Mouse (Mus musculus) C2C12 (cell line): ENCODE measurements around the gene Nrn1l. TPM values are rescaled to one million over a fixed set of nuclear protein-coding genes. Genes with fewer than 3 reads are reported as not detected.

Source experiments
- H3K27me3 ChIP-seq: one replicate; pipeline ENCODE4 v1.6.1; 2011; ENCODE audit not compliant: control insufficient read depth, insufficient read depth, insufficient read length
- H3K36me3 ChIP-seq: one replicate; pipeline ENCODE4 v1.6.1; 2011; ENCODE audit not compliant: control insufficient read depth, insufficient read depth
- H3K4me3 ChIP-seq: one replicate; pipeline ENCODE4 v1.5.1; 2011; ENCODE audit warnings: mild to moderate bottlenecking, control low read depth; ENCODE audit not compliant: poor library complexity, insufficient read depth, severe bottlenecking
- H3K79me2 ChIP-seq: one replicate; pipeline ENCODE4 v1.6.1; 2011; ENCODE audit not compliant: control insufficient read depth, insufficient read depth
- H3K79me3 ChIP-seq: one replicate; pipeline ENCODE4 v1.6.1; 2011; ENCODE audit warnings: low read depth, control low read depth
- H3ac ChIP-seq: one replicate; pipeline ENCODE3; 2011; ENCODE audit warnings: low read depth; ENCODE audit not compliant: control insufficient read depth, insufficient read length
- CEBPB ChIP-seq: IDR thresholded peaks from one replicate; pipeline ENCODE4 v1.6.1; 2011; ENCODE audit warnings: low read depth, mild to moderate bottlenecking, control low read depth, moderate library complexity
- CTCF ChIP-seq: IDR thresholded peaks from one replicate; pipeline ENCODE4 v1.5.1; 2011; ENCODE audit not compliant: control insufficient read depth, insufficient read depth, insufficient read length
- FOSL1 ChIP-seq: IDR thresholded peaks from one replicate; pipeline ENCODE4 v1.8.0; 2011; ENCODE audit warnings: mild to moderate bottlenecking, low read length; ENCODE audit not compliant: poor library complexity, insufficient read depth, severe bottlenecking
- MAX ChIP-seq: IDR thresholded peaks from one replicate; pipeline ENCODE4 v1.6.1; 2011; ENCODE audit warnings: mild to moderate bottlenecking, control low read depth
- MYOD1 ChIP-seq: IDR thresholded peaks from one replicate; pipeline ENCODE4 v1.6.1; 2011; ENCODE audit warnings: low read depth; ENCODE audit not compliant: control insufficient read depth, insufficient read length
- MYOG ChIP-seq: IDR thresholded peaks from one replicate; pipeline ENCODE4 v1.6.1; 2011; ENCODE audit not compliant: control insufficient read depth, insufficient read length; ENCODE audit errors: extremely low read depth
- USF1 ChIP-seq: IDR thresholded peaks from one replicate; pipeline ENCODE4 v1.6.1; 2011; ENCODE audit warnings: low read depth, mild to moderate bottlenecking, control low read depth, moderate library complexity
- polyA plus RNA-seq: library from polyadenylated mRNA; unstranded; fragments of >200 nt; fragmentation: generic; extraction: Trizol; gene quantifications from one replicate; pipeline ENCODE4 v1.2.1, GENCODE M21; 2012; ENCODE audit warnings: missing spikeins

Nrn1l gene
- polyA plus RNA-seq, 1 experiment = 0.32 TPM

- Histone ChIP-seq H3K4me3 (no peak overlapping the region), H3K36me3 (peaks cover 79% of the 10 kb centered on the region), H3K79me3 (peaks cover 53% of the 10 kb centered on the region), H3ac (no peak overlapping the region), H3K79me2 (peaks cover 65% of the 10 kb centered on the region), H3K27me3 (no peaks in the 10 kb centered on the region)
- TF ChIP-seq USF1 = no peak
- no peak for TF ChIP-seq MYOD1
These were observed 19.1 kb upstream of the Nrn1l start for GRCm38 (mm10) chr8:105874301-105874700.

GRCm38 (mm10) chr8:105880754-105881520 lies 12.4 kb upstream of the Nrn1l start, which contains the start of gene Edc4:
Gene Edc4, plus strand, starts transcription at chr8:105880881.
- Histone ChIP-seq H3ac (peak within 1 kb of the TSS; percentile 97), H3K36me3 (peaks cover 48% of the 10 kb centered on the region)
- TF ChIP-seq FOSL1 (no peak), MYOD1 (no peak), CEBPB (no peak), MYOG (no peak), MAX (no peak), CTCF (no peak), USF1 (no peak)

GRCm38 (mm10) chr8:105889756-105890465 lies 3.5 kb upstream of the Nrn1l start:
- Histone ChIP-seq H3K36me3 (peaks cover 79% of the 10 kb centered on the region), H3K79me3 (no peaks in the 10 kb centered on the region), H3K27me3 (no peaks in the 10 kb centered on the region), H3K79me2 (no peaks in the 10 kb centered on the region), H3ac (no peak overlapping the region), H3K4me3 (no peak overlapping the region)
- TF ChIP-seq CTCF (no peak), CEBPB (no peak), USF1 (no peak), MAX (no peak), MYOD1 (no peak), FOSL1 (no peak), MYOG (no peak)

More at GRCm38 (mm10) chr8:105880754-105881520, 12.4 kb upstream of the Nrn1l start, which contains the start of gene Edc4:
- no peaks in the 10 kb centered on the region for H3K27me3 ChIP-seq
- peaks cover 41% of the 10 kb centered on the region for H3K79me2 ChIP-seq
- H3K4me3 ChIP-seq = peak within 1 kb of the TSS; percentile 93
- peaks cover 22% of the 10 kb centered on the region for H3K79me3 ChIP-seq

GRCm38 (mm10) chr8:105890870-105891269 lies 2.5 kb upstream of the Nrn1l start:
- TF ChIP-seq MYOG (no peak), MYOD1 (no peak), USF1 (no peak), CTCF (no peak), MAX (no peak), FOSL1 (no peak), CEBPB (no peak)
- H3K36me3 ChIP-seq = peaks cover 70% of the 10 kb centered on the region
- no peak overlapping the region for H3ac ChIP-seq

GRCm38 (mm10) chr8:105892432-105892831 lies 935 bp upstream of the Nrn1l start:
- H3ac ChIP-seq = no peak overlapping the region
- H3K79me3 ChIP-seq = no peaks in the 10 kb centered on the region
- peaks cover 56% of the 10 kb centered on the region for H3K36me3 ChIP-seq
- no peaks in the 10 kb centered on the region for H3K79me2 ChIP-seq
- TF ChIP-seq MAX = no peak
- H3K4me3 ChIP-seq = no peak overlapping the region
- H3K27me3 ChIP-seq = no peaks in the 10 kb centered on the region

More at GRCm38 (mm10) chr8:105890870-105891269, 2.5 kb upstream of the Nrn1l start:
- no peaks in the 10 kb centered on the region for H3K27me3 ChIP-seq
- H3K4me3 ChIP-seq = no peak overlapping the region
- no peaks in the 10 kb centered on the region for H3K79me2 ChIP-seq
- no peaks in the 10 kb centered on the region for H3K79me3 ChIP-seq
